Mouse (Mus musculus): Measurements from ENCODE around the gene Pgk2. TPM values are rescaled to one million over a fixed set of nuclear protein-coding genes. Genes with fewer than 3 reads are reported as not detected.
"Not testable (repeated sequence)": the region's sequence is repeated elsewhere in the genome, so short reads cannot be mapped to it uniquely, and the experiment has no call there.

The Pgk2 gene
- not detected in 2 replicates for polyA plus RNA-seq (2015; fragmentation: Nextera tagmentation; extraction: Ambion mirVana)

DNA sequence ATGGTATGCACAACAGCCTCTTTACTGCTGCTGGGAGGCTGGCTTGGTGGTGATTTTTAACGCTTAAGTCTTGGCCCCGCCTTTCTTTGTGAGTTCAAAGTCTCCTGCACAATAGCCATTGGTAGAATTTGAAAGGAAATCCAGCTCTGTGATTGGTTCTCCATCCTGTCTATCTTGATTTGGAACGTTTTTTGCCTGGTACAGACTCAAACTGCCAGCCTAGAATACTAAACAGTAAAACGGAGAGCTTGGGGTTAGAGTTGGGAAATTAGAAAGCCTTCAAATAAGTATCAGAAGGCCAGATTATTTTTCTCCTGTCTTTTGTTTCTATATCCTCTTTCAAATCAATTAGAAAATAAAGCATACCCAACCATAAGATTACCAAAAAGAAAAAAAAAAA, at the start of gene Pgk2:
Gene Pgk2 (minus strand): TSS at position 101 of the 400 bp plus-strand sequence.
- no peak within 1 kb of the TSS for H3K4me3 ChIP-seq
- ATAC-seq (replicated peaks; ENCODE audit: insufficient number of reproducible peaks, insufficient read depth, low FRiP score, low read depth), result no peak
- H3K27me3 ChIP-seq, result no peaks in the 10 kb centered on the region
- no peaks in the 10 kb centered on the region for H3K36me3 ChIP-seq
- no peaks in the 10 kb centered on the region for H3K4me1 ChIP-seq (replicated peaks)
- no peaks in the 10 kb centered on the region for H3K9me3 ChIP-seq (replicated peaks)
- H3K27ac ChIP-seq, result no peak within 1 kb of the TSS
- 63% methylated on average over 4 of the region's 4 CpGs for WGBS
- no peak within 1 kb of the TSS for H3K9ac ChIP-seq
- H3K4me2 ChIP-seq, result no peak within 1 kb of the TSS

DNA sequence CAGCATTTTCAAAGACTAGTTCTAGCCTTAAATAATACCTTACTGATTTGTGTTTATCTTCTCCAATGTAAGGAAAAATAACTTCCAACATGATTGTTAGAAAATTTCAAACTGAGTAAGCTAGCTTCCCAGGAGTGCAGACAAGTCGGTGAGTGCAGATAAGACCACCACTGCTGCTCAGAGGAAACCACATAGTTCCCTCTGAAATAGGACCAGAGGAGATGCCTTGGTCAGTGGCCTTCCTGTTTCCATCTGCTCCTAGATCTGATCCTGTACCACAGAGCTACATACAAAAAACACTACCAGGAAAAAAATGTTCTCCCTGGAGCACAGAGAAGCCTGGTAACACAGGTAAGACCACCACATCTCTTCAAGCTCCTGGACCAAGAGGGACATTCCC, 44.0 kb upstream of the Pgk2 start:
- WGBS, result 59% methylated on average over 1 of the region's 1 CpGs
- Histone ChIP-seq H3K27ac (no peak overlapping the region), H3K4me3 (no peak overlapping the region), H3K4me2 (no peak overlapping the region), H3K36me3 (no peaks in the 10 kb centered on the region), H3K4me1 (replicated peaks) (no peaks in the 10 kb centered on the region), H3K27me3 (no peaks in the 10 kb centered on the region), H3K9ac (no peak overlapping the region), H3K9me3 (replicated peaks) (no peaks in the 10 kb centered on the region)
- ATAC-seq (replicated peaks; ENCODE audit: insufficient number of reproducible peaks, insufficient read depth, low FRiP score, low read depth), result no peak

DNA sequence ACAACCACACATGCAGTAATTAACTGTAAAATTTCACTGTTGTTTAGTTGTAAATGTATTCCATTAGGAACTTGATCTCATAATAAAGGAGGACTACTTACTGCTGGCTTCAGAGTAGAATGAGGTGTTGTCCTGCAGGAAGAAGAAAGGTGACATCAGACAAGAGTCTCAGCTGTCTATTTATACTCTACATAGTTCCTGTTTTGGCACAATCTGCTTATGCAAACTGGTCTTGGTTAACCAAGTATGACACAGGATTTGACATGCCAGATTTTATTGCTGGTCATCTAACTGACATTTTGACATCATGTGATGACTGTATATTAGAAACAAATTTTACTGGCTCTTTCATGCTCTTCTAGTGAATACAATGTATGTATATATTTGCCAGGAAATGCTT, 33.7 kb upstream of the Pgk2 start, which contains the start of gene Crisp3:
Gene Crisp3 (minus strand): TSS at position 154 of the 400 bp plus-strand sequence.
- Histone ChIP-seq H3K4me1 (replicated peaks) (no peaks in the 10 kb centered on the region), H3K9me3 (replicated peaks) (no peaks in the 10 kb centered on the region), H3K4me3 (no peak within 1 kb of the TSS), H3K9ac (no peak within 1 kb of the TSS), H3K4me2 (no peak within 1 kb of the TSS), H3K27me3 (no peaks in the 10 kb centered on the region), H3K36me3 (no peaks in the 10 kb centered on the region), H3K27ac (no peak within 1 kb of the TSS)
- ATAC-seq (replicated peaks; ENCODE audit: insufficient number of reproducible peaks, insufficient read depth, low FRiP score, low read depth), result no peak

DNA sequence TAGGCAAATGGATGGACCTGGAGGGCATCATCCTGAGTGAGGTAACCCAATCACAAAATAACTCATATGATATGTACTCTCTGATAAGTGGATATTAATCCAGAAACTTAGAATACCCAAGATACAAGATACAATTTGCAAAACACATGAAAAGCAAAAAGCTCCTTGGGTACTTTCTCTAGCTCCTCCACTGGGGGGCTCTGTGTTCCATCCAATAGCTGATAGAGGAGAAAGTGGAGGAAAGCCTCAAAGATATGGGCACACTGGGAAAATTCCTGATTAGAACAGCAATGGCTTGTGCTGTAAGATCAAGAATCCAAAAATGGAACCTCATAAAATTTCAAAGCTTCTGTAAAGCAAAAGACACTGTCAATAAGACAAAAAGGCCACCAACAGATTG, 6.6 kb downstream of the Pgk2 start:
- not testable (repeated sequence) for H3K9ac ChIP-seq, H3K36me3 ChIP-seq

DNA sequence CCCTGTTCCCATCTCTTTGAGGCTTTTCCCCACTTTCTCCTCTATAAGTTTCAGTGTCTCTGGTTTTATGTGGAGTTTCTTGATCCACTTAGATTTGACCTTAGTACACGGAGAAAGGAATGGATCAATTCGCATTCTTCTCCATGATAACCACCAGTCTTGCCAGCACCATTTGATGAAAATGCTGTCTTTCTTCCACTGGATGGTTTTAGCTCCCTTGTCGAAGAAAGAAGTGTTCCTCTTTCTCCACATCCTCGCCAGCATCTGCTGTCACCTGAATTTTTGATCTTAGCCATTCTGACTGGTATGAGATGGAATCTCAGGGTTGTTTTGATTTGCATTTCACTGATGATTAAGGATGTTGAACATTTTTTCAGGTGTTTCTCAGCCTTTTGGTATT, 18.2 kb downstream of the Pgk2 start:
- H3K9ac ChIP-seq; H3K36me3 ChIP-seq; ATAC-seq (replicated peaks; ENCODE audit: insufficient number of reproducible peaks, insufficient read depth, low FRiP score, low read depth); H3K4me2 ChIP-seq; H3K4me3 ChIP-seq; H3K4me1 ChIP-seq (replicated peaks); H3K9me3 ChIP-seq (replicated peaks); H3K27ac ChIP-seq; H3K27me3 ChIP-seq: not testable (repeated sequence)
- WGBS, result 75% methylated on average over 4 of the region's 4 CpGs

More for the DNA sequence above, 6.6 kb downstream of the Pgk2 start:
- not testable (repeated sequence) for H3K4me1 ChIP-seq (replicated peaks); H3K27me3 ChIP-seq; H3K9me3 ChIP-seq (replicated peaks); ATAC-seq (replicated peaks; ENCODE audit: insufficient number of reproducible peaks, insufficient read depth, low FRiP score, low read depth); H3K4me2 ChIP-seq; H3K27ac ChIP-seq; H3K4me3 ChIP-seq

DNA sequence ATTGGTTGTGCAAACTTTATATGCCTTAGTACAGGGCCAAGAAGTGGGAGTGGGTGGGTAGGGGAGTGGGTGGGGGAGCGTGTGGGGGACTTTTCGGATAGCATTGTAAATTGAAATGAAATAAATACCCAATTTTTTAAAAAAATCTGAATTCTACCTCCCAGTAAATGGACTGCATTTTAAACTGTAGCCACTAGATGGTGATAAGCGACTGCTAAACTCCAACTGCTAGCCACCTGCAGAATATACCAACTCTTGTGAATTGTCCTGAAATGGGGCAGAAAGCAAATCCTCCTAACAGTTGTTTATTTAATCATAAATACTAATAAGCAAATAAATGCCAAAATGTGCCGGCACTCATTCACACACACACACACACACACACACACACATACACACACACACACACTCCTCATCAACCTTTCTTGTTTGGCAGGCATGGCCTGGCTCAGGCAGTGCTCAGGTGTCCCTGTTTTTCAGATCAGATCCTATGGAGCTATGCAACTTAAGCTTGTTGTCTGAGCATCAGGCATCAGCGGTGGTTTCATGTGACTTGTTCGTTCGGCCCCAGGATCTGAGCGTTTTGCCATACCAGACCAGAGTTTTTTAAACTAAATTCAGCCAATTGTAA, 50.6 kb downstream of the Pgk2 start:
- H3K27me3 ChIP-seq; H3K9me3 ChIP-seq (replicated peaks); H3K27ac ChIP-seq; ATAC-seq (replicated peaks; ENCODE audit: insufficient number of reproducible peaks, insufficient read depth, low FRiP score, low read depth); H3K4me3 ChIP-seq; H3K4me2 ChIP-seq; H3K36me3 ChIP-seq; H3K4me1 ChIP-seq (replicated peaks); H3K9ac ChIP-seq: not testable (repeated sequence)
- 44% methylated on average over 8 of the region's 8 CpGs for WGBS

Other genes starting within 250 kb of the Pgk2 start
- not detected in 2 replicates for gene AC192777.2, start 113.2 kb downstream of the Pgk2 start, polyA plus RNA-seq (2015; fragmentation: Nextera tagmentation; extraction: Ambion mirVana)
- not detected in 2 replicates for gene Crisp3, start 33.6 kb upstream of the Pgk2 start, polyA plus RNA-seq (2015; fragmentation: Nextera tagmentation; extraction: Ambion mirVana)
- gene Crisp1, start 110.6 kb upstream of the Pgk2 start, polyA plus RNA-seq (2015; fragmentation: Nextera tagmentation; extraction: Ambion mirVana), result 0.10 TPM in 1 of 2 replicates, not detected in the other